Mouse (Mus musculus) kidney, adult 8-10 months (tissue): ENCODE measurements around the gene Zbtb44.

ENCODE experiments used
- DNase-seq, 2 experiments: peaks; one replicate each; pipeline ENCODE4 v3.0.0; 2022

Gene Zbtb44

DNA sequence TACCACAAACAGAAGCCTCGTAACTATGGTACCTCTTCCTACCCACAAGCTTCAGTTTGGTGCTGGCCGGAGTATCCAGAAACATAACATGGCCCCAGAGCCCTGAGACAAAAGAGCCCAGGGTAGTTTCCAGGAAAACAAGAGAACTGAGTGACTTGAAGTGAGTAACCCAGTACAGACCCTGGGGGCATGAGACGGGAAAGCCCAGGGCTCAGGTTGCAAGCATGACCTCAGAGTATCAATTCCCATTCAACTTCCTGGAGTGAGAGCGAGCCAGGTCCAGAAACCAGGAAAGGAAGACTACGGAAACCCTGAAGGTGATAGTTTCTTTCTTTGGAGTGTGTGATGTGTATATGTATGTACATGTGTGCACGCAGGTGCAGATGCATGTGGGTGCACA lies 87.0 kb downstream of the Zbtb44 start:
- no peak for DNase-seq

DNA sequence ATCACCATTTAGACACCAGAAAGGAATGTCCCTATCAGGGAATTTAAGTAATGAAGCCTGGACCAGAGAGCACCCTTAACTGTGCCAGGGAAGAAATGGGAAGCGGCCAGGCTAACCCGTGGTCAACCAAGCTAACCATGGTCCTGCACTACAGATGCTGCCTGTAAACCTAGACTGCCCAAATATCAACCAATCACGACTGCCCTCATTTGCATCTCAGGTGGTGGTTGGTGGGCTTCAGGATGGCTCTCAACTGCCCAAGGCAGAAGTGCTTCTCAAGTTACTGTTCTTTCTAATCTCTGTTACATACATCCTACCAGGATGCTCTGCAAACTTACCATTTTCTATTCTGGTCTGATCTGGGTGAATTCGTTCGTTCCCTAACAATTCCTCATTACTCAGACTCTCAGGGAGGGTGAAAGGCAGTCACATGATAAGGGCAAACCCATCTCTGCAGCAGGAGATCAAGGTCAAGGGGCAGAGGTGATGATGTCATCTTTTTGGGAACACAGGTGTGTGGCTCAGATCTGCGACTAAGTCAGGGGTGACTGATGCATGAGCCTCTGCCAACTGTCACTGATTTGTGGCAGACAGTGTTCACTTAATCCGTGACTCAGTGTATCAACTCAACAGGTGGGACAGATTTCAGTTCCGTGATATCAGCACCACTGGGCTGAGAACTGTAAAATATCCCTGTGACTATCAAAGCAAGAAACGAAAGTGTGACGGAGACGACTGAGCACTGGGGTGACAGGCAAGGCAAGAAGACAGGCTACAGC lies 88.3 kb downstream of the Zbtb44 start:
- no peak for DNase-seq

DNA sequence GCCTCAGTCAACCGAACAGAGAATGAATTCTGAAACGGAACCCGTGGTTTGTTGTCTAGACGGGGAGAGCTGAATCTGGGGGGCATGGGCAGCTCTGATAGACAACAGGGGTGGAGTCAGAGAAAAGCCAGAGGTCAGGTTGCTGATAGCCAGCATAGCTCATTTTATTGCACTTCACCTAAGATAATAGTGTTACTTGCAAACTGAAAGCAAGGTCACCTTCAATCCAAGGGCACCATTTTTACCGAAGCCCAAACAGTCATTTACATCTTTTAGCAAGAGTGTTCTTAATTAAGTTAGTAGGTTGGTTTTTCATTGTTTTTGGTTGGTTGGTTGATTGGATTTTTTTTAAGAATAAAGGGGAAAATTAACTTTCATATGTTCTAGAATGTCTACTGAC lies 89.0 kb downstream of the Zbtb44 start:
- DNase-seq, result no peak

DNA sequence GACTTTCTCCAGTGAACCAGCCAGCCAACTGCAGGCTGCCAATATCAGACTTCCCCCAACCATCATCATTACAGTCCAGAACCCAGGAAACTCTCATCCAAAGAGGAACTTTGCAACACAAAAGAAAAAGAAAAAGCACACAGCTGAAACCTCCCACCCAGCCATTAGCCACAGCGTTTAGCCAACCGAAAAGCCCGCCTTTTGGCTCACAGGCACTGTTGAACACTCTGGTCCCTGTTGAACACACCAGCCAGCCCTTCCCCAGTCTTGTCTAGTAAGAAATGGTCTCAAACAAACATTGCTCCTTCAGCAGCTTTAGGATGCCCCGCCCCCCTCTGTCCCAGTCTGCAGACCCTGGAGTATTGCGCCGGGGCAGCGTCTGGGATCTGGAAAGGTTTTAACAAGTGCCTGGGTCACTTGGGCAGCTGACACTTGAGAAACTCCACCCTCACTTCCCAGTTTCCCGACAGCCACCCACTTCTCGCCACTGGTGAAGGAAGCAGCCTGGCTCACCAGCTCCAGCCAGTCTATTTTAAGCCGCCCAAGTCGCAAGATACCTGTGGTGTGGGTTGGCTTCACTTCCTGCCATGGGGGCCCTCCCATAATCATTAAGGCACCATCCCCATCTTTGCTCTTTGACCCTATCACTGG lies 89.6 kb downstream of the Zbtb44 start:
- peak in 1 of 2 experiments; percentile 15 for DNase-seq

DNA sequence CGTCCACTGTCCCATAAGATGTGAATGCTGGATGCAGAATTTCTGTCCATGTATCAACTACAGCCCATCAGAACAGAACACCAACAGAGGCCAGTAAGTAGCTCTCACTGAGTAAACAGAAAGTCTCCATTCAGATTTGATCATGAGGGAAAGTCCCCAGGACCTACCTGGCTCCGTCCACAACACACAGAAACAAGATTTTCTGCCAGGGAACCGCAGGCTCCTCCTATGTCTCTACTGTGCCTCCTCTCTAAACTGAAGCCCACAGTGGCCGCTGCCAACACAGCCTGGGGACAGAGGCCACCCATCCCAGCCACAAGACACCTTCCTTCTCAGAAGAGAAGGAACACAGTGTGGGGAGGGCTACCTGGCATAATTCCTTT lies 90.1 kb downstream of the Zbtb44 start:
- DNase-seq, result no peak

DNA sequence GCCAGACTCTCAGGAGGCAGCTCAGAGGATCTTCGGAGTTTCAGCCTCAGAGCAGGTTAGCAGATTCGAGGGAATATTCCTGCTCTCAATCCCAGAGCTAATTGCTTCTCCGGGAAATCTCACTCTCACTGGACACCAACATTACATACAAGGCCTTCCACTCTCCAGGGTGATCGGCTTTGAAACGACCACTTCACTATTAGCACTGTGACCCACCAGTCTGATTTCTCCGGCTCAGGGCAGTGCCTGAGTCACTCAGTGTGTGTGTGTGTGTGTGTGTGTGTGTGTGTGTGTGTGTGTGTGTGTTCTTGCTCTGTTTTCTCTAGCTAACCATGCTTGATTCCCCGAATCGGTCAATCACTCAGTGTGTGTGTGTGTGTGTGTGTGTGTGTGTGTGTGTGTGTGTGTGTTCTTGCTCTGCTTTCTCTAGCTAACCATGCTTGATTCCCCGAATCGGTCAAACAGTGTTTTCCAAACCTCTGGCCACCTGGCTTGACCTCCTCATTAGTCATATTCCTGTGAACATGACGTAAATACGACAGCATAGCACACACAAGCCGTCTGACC lies 92.1 kb downstream of the Zbtb44 start:
- DNase-seq, result no peak
